Mouse (Mus musculus) urinary bladder, adult 2 months (tissue): ENCODE results near the gene Hip1r. TPM values are rescaled to one million over a fixed set of nuclear protein-coding genes. Genes with fewer than 3 reads are reported as not detected.

Source experiments
- DNase-seq: peaks from one replicate; pipeline ENCODE4 v3.0.0; 2022; ENCODE audit warnings: low spot score
- polyA plus RNA-seq: library from polyadenylated mRNA; depleted of rRNA; stranded (reverse); fragments of >200 nt; gene quantifications from 2 replicates; pipeline ENCODE4 v1.2.3, GENCODE M21; 2012

Hip1r gene
- polyA plus RNA-seq, 1 experiment, result 53.9 TPM

GRCm38 (mm10) chr5:124015727-124016126, 42.3 kb downstream of the Hip1r start:
- DNase-seq, result no peak

DNA sequence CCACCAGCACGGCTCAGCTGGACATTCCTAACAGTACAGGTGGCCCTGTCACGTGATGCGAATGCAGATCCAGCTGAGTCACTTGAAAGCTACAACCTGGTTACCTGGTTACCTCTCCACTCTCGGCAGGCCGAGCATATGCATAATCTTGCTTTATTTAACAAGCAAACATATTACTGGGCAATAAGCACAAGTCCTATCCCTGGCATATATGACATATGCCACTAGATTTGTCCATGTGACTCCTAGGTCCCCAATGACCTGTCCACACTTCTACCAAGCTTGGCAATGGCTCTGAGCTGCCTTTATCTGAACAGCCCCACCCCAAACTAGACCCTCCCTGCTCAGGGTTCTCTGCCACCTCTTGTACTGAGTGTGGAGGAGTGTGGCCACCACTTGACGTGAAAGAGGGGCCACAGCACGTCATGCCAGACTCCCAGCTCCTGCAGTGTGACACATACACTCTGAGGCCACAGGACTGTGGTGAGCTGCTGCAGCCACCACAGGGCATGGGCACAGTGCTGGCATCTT, 42.9 kb downstream of the Hip1r start:
- DNase-seq, result no peak

- DNase-seq, result no peak
These were observed 44.5 kb downstream of the Hip1r start for GRCm38 (mm10) chr5:124017941-124018340.

DNA sequence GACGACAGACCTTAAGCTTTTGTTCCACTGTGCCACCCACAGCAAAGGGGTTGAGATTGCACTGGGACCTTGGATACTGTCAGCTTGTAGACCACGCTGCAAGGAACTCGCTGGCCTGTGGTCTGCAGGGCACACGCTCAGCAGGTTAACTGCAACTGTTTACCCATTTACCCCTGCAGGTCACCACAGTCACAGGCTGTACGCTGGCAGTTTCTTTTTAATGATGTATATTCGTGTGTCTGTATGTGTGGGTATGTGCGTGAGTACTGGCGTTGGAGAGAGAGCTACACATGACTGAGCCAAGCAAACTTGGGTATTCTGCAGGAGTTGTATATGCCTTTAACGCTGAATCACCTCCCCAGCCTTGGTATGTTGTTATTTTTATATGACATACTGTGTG, 45.2 kb downstream of the Hip1r start:
- DNase-seq, result no peak

- DNase-seq, result no peak
These were observed 46.2 kb downstream of the Hip1r start for GRCm38 (mm10) chr5:124019348-124020216.

DNA sequence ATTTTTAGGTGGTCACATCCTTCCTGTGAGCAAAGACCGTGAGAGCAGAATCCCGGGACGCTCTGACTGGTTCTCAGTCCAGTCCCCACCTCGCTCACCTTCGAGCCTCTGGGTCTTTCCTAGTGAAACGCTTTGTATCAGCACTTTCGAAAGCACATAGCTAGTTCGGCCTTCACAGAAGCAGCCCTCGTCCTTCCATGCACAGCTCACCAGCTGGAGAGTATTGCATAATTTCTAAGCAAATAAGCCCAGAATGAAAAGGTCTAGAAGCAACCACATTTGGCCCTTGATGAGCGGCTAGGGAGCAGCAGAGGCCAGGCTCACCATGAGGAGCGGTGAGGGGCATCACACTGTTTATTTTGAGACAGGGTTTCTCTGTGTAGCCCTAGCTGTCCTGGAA, 47.7 kb downstream of the Hip1r start:
- no peak for DNase-seq

DNA sequence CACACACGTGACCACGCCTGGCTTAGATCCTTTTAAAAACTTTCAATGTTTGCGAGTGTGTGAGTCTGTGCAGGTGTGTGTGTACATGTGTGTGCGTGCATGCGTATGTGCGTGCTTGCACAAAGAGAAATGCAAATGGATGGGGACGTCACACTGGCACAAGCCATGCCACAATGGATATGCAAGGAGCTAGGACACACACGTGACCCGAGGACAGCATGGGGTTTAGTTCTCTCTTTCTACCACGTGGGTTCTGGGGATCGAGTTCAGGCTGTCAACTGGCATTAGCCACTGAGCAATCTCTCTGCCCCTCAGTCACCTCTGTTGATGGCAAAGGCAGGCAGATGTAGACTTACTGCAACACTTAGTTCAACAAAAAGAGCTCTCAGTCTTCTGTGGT, 48.3 kb downstream of the Hip1r start:
- no peak for DNase-seq

- no peak for DNase-seq
These were observed 48.9 kb downstream of the Hip1r start for GRCm38 (mm10) chr5:124022365-124022764.

- no peak for DNase-seq
These were observed 51.2 kb downstream of the Hip1r start for GRCm38 (mm10) chr5:124024677-124025076.

DNA sequence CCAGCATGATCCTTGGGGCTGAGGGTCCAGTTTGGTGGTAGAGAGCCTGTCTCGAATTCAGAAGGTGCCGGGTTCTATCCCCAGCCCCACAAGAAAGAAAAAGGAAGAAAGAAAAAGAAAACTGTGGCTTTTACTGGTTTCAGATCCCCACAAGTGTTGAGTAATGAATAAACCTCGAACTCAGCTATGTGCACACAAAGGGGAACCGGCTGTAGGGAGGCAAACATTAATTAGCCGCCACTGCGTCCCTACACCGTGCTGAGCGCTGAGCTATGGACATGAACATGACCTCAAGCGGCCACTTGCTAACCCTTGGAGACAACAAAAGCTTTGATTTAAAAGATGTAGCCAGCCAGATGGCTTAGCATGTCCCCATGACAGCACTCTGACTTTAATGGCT, 51.7 kb downstream of the Hip1r start:
- no peak for DNase-seq

- DNase-seq, result no peak
These were observed 52.4 kb downstream of the Hip1r start for GRCm38 (mm10) chr5:124025587-124026441.

GRCm38 (mm10) chr5:124026568-124026967, 53.1 kb downstream of the Hip1r start:
- no peak for DNase-seq

- DNase-seq, result no peak
These were observed 54.5 kb downstream of the Hip1r start for GRCm38 (mm10) chr5:124027702-124028470.

- DNase-seq, result no peak
These were observed 55.3 kb downstream of the Hip1r start for GRCm38 (mm10) chr5:124028680-124029079.

DNA sequence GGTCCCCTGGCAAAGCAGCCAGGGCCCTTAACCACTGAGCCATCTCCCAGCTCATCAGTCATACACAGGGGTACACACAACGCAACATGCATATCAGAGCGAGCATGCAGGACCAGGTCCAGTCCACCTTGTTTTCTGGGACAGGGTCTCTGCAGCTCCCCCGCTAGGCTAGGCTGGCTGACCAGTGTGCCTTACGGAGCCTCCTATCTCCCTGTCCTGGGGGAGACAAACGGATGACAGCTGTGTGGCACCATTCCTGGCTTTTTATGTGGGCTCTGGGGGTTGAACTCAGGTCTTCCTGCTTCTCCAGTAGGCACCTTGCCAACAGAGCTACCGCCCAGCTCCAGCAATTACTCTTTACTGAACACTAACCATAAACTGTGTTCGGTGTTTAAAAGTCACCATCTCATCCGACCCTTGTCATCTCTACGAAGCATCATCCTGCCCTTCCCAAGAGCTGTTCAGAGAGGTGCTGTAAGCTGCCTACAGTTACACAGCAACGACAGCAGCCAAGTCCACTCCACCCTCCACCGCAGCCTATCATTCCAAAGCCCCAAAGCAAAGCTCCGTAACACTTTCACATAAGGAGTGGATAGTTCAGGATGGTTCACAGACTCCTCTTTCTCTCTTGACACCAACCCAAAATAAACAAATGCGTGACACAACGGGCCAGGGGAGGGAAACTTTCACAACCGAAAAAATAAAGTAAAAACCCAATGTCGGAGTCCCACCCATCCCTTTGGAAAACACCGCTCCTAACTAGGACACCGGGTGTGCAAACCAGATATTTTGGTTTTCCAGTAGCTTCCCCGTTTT, 56.0 kb downstream of the Hip1r start:
- DNase-seq, result no peak

DNA sequence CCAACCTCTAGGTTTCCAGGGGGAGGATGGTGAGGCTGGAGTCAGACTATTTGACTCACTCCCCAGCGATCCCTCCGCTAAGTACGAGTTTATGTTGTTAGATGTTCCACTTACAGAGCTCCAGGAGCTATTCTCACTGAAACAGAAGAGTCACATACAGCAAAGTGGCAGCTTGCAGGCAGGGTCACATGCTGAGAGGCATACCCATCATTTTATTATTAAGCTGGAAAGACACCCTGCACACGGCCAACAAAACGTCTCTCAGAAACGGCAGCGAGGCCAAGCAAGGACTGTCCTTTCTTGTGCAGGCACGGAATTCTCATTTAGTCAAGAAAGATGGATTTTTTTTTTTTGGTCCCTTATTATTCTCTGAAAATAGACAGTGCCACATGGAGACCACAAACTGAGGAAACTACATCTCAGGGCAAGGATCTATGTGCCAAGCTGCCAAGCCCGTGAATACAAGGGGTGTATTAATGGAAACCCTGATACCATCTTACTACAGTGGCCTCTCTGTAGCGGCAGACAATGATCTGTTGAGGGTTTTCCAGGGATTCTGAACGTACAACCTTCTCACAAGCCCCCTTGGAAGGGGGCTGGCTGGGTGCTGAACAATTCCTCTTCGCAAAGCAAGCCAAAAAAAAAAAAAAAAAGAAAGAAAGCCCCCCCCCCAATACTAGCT, 57.1 kb downstream of the Hip1r start:
- DNase-seq, result no peak

GRCm38 (mm10) chr5:124031068-124031955, 57.9 kb downstream of the Hip1r start:
- no peak for DNase-seq

DNA sequence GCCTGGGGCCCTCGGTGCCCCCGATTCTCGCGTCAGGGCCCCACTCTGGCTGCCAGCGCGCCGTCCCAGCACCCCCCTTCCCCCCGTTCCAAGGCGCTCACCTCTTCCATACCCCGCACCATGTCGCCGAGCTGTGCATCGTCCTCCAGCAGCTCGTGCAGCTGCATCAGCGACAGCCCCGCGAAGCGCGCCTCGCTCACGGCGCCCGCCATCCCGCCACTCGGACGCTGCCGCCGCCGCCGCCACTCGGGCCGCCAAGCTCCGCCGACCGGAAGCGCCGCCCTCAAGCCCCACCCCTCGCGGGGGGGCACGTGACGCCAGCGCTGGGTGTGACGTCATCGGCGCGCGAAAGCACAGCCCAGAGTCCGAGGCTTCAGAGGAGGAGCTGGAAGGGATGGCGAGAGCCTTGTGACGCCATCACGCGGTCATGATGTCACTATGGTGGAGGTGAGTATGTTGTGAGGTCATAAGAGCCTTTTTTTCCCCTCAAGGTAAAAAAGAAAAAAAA, 58.6 kb downstream of the Hip1r start, which contains the start of gene Vps37b:
Gene Vps37b (minus strand): TSS at position 270 of the 508 bp plus-strand sequence.
- DNase-seq, result peak; percentile 88

GRCm38 (mm10) chr5:124034471-124034870, 61.0 kb downstream of the Hip1r start:
- DNase-seq, result no peak
